Mouse (Mus musculus) bone marrow macrophage, adult 2 months (primary cell): ENCODE measurements around the gene Slc2a1.

ENCODE experiments used
- CTCF ChIP-seq: IDR thresholded peaks from 2 replicates; pipeline ENCODE4 v1.5.1; 2012; ENCODE audit warnings: low read depth, mild to moderate bottlenecking, low read length, moderate library complexity
- POLR2A ChIP-seq: IDR thresholded peaks from 2 replicates; pipeline ENCODE4 v1.6.1; 2012; ENCODE audit warnings: mild to moderate bottlenecking, low read depth, low read length, borderline replicate concordance

- TF ChIP-seq CTCF = no peak
- no peak for TF ChIP-seq POLR2A
Measured at GRCm38 (mm10) chr4:119116336-119116735, 7.8 kb downstream of the Slc2a1 start.
